ENCODE assay signal across 20 mouse cellular contexts in the genomic region with DNA sequence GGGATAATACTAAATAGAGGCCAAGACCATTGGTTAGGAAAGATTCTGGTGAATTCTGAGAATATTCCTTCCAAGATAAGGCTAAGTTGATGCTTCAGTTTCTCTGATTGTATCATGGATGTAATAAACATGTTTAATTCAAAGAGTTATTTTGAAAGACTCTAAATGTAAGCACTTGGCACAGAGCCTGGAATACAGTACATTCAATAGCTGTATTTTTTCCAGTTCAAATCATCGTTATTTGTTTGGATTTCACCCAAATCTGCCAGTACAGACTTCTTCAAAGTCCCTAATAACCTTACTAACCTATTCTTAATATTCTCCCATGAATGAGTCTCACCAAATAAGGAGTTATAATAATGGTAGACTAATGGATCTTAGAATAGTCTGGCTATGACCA.
"Had no signal": no experiment of that assay in that cellular context is flagged by ENCODE, and none has a peak within 500 bp of the region (broad histone marks: within the 10 kb centered on the region; RNA-seq: fewer than 3 reads in every experiment).

No protein-coding gene starts in this region.

- ATAC-seq: liver, postnatal 0 days; midbrain, embryonic 16.5 days had no signal

- DNase-seq: liver, postnatal 0 days; lung, adult 2 months; lung, postnatal 10 days; lung, postnatal 36 days; midbrain, embryonic 14.5 days; retina, postnatal 1 day; right cerebral cortex, adult 18-20 months; right cerebral cortex, postnatal 25 days; right cerebral cortex, postnatal 4 days; spleen, adult 18-20 months; thymus, adult 18-20 months; thymus, postnatal 14 days; thymus, postnatal 36 days had no signal

- H3K27ac ChIP-seq: macrophage; midbrain, embryonic 10.5 days; midbrain, embryonic 12.5 days; neural tube, embryonic 13.5 days; neural tube, embryonic 15.5 days had no signal

- H3K27me3 ChIP-seq: midbrain, embryonic 12.5 days; neural tube, embryonic 13.5 days; neural tube, embryonic 15.5 days had no signal

- H3K36me3 ChIP-seq: midbrain, embryonic 10.5 days; midbrain, embryonic 12.5 days; neural tube, embryonic 13.5 days; neural tube, embryonic 15.5 days had no signal

- H3K4me2 ChIP-seq: midbrain, embryonic 12.5 days; neural tube, embryonic 13.5 days; neural tube, embryonic 15.5 days had no signal

- H3K9me3 ChIP-seq: midbrain, embryonic 10.5 days; midbrain, embryonic 12.5 days; neural tube, embryonic 13.5 days; neural tube, embryonic 15.5 days had no signal

- H3K4me3 ChIP-seq: midbrain, embryonic 10.5 days; midbrain, embryonic 12.5 days; myocyte; neural tube, embryonic 13.5 days; neural tube, embryonic 15.5 days had no signal

- H3K9ac ChIP-seq: liver, postnatal 0 days; midbrain, embryonic 12.5 days; neural tube, embryonic 13.5 days; neural tube, embryonic 15.5 days had no signal
